Mouse (Mus musculus) liver, adult 2 months (tissue): ENCODE measurements around the gene Ak8. TPM values are rescaled to one million over a fixed set of nuclear protein-coding genes. Genes with fewer than 3 reads are reported as not detected.

ENCODE experiments used
- DNase-seq: peaks from one replicate; pipeline ENCODE4 v3.0.0-alpha.2; 2011; ENCODE audit warnings: low read depth, low spot score; ENCODE audit errors: extremely low read depth
- H3K27ac ChIP-seq: fragments of 200-500 bp; replicated peaks from 2 replicates; pipeline ENCODE4 v1.5.1; 2012; ENCODE audit warnings: low read depth, mild to moderate bottlenecking, control low read depth, inconsistent platforms, low read length; ENCODE audit not compliant: insufficient read depth
- H3K27me3 ChIP-seq: fragments of 200-500 bp; 2 replicates; pipeline ENCODE4 v1.6.1; 2012; ENCODE audit warnings: mild to moderate bottlenecking, moderate library complexity, low read length, inconsistent platforms; ENCODE audit not compliant: control insufficient read depth, insufficient read depth
- H3K36me3 ChIP-seq: fragments of 200-500 bp; 2 replicates; pipeline ENCODE4 v1.6.1; 2012; ENCODE audit warnings: low read length, inconsistent platforms; ENCODE audit not compliant: control insufficient read depth, insufficient read depth
- H3K4me1 ChIP-seq: fragments of 200-500 bp; 2 replicates; pipeline ENCODE4 v1.6.1; 2011; ENCODE audit warnings: low read length; ENCODE audit not compliant: control insufficient read depth, insufficient read depth
- H3K4me3 ChIP-seq: fragments of 200-500 bp; 2 replicates; pipeline ENCODE4 v1.5.1; 2011; ENCODE audit warnings: low read depth, mild to moderate bottlenecking, control low read depth, low read length, moderate library complexity; ENCODE audit not compliant: insufficient read depth
- H3K79me2 ChIP-seq: fragments of 200-500 bp; 2 replicates; pipeline ENCODE4 v1.6.1; 2012; ENCODE audit warnings: inconsistent platforms, mild to moderate bottlenecking, low read length, moderate library complexity; ENCODE audit not compliant: control insufficient read depth, insufficient read depth
- H3K9ac ChIP-seq: fragments of 200-500 bp; 2 replicates; pipeline ENCODE4 v1.6.1; 2012; ENCODE audit warnings: low read depth, mild to moderate bottlenecking, control low read depth, inconsistent platforms, low read length
- CTCF ChIP-seq: fragments of 200-500 bp; IDR thresholded peaks from 2 replicates; pipeline ENCODE4 v1.5.1; 2011; ENCODE audit warnings: low read depth, low read length, control low read depth
- POLR2A ChIP-seq: fragments of 200-500 bp; IDR thresholded peaks from 2 replicates; pipeline ENCODE4 v1.6.1; 2011; ENCODE audit warnings: low read length, control low read depth; ENCODE audit not compliant: insufficient read depth; ENCODE audit errors: extremely low read depth
- WGBS: fragments of 180-500 bp; shearing (Covaris S2); methylation state at CpG from one replicate; pipeline ENCODE4 v1.1.7; 2018; 5-methylcytosine and 5-hydroxymethylcytosine counted together
- polyA plus RNA-seq: library from polyadenylated mRNA; depleted of rRNA; stranded (reverse); fragments of >200 nt; gene quantifications from 2 replicates; pipeline ENCODE4 v1.2.3, GENCODE M21; 2012
- total RNA-seq: library from RNA; depleted of rRNA; stranded (reverse); fragments of >200 nt; gene quantifications from 2 replicates; pipeline ENCODE4 v1.2.3, GENCODE M21; 2014

Ak8 gene
- total and polyA plus RNA-seq, 2 experiments, result 0.09 TPM; not detected in 1

DNA sequence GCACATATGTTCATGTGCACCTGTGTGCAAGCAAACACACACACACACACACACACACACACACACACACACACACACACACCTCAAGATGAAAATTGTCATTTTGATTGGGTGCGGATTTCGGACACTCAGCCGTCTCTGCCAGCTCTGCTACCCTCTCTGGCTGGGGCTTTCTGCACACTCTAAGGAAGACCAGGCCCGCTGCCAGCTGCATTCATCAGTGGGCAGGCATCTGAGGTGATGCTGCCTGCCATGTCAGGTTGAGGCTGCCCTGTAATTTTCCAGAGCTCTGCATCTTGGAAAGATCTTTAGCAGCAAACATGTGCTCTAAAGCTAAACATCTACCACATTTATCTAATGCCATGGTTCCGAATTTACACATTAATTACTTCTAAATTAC, 37.1 kb downstream of the Ak8 start:
- WGBS, result 90% methylated on average over 5 of the region's 5 CpGs
- Histone ChIP-seq H3K4me3 (no peak overlapping the region), H3K9ac (no peak overlapping the region), H3K4me1 (no peaks in the 10 kb centered on the region), H3K27me3 (no peaks in the 10 kb centered on the region), H3K79me2 (no peaks in the 10 kb centered on the region), H3K36me3 (no peaks in the 10 kb centered on the region), H3K27ac (no peak overlapping the region)
- DNase-seq, result no peak
- TF ChIP-seq POLR2A, result no peak
- no peak for TF ChIP-seq CTCF

DNA sequence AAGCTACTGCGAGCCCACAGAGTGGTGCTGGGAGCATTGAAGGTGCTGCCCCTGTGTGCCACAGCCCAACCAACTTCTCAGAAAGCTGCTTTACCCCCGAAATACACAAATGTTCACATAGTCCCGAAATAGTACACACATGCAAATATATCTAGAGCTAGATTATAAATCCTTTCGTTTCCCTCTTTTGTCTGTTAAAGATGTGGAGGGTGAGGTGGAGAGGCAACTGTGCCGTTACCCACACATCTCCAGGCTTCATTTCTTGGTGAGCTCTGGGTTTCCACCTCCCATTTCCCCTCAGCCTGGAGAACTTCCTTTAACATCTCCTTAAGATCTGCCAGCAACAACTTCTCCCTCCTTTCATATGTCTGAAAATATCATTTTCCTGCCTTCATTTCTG, 40.2 kb downstream of the Ak8 start:
- no peaks in the 10 kb centered on the region for H3K36me3 ChIP-seq
- 81% methylated on average over 5 of the region's 5 CpGs for WGBS
- no peaks in the 10 kb centered on the region for H3K27me3 ChIP-seq
- H3K4me1 ChIP-seq, result no peaks in the 10 kb centered on the region
- no peak overlapping the region for H3K4me3 ChIP-seq
- no peak overlapping the region for H3K27ac ChIP-seq
- TF ChIP-seq CTCF (no peak), POLR2A (no peak)
- DNase-seq, result no peak
- H3K79me2 ChIP-seq, result no peaks in the 10 kb centered on the region
- no peak overlapping the region for H3K9ac ChIP-seq

DNA sequence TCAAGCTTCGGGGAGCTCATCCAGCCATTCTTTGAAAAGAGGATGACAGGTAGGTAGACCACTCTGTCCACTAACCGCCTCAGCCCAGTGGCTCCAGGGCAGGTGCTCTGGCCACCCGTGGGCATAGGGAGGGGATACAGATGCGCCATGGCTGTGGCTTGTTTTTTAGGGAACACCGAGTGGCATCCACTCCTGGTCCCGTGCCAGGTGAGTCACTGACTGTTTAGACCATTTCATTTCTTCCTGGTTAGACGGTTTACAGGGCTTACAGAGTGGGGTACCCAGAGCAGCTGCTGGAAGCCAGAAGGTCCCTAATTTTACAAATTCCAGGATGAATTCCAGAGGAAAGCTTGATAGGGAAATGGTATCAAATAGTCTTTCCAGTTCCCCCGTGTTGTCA, 42.7 kb downstream of the Ak8 start:
- Histone ChIP-seq H3K79me2 (no peaks in the 10 kb centered on the region), H3K4me1 (no peaks in the 10 kb centered on the region), H3K27me3 (no peaks in the 10 kb centered on the region), H3K4me3 (no peak overlapping the region), H3K36me3 (no peaks in the 10 kb centered on the region), H3K9ac (no peak overlapping the region), H3K27ac (no peak overlapping the region)
- DNase-seq, result no peak
- WGBS, result 74% methylated on average over 8 of the region's 8 CpGs
- TF ChIP-seq CTCF, result no peak
- no peak for TF ChIP-seq POLR2A

DNA sequence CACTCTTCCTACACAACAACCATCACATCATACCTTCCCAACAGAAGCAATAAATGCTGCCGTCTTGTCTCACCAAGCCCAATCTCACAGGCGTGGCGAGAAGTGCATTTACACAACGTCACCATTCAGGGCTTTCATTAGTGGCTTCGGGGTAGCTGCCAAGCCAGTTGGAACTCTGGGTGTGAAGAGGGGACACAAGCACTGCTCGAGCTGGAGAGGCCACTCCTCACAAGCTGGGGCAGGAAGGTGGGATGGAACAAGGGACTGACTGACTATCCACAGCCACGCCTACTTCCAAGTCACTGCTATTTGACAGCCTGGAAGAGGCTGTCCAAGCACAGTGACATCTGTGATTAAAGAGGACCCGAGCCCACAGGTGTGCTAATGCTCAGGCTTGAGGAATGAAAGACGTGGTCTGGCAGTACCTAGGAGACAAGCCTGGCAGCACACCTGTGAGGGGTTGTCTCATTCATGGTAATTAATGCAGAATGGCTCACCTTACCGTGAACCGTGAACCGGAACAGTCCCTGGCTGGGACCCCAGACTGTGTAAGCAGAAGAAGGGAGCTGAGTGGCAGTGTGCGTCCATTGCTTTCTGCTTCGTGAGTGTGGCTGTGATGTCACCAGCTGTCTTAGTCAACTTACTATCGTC, 46.8 kb downstream of the Ak8 start:
- H3K27me3 ChIP-seq, result no peaks in the 10 kb centered on the region
- 81% methylated on average over 15 of the region's 15 CpGs for WGBS
- DNase-seq, result no peak
- no peak overlapping the region for H3K9ac ChIP-seq
- no peaks in the 10 kb centered on the region for H3K79me2 ChIP-seq
- H3K27ac ChIP-seq, result no peak overlapping the region
- H3K4me3 ChIP-seq, result no peak overlapping the region
- H3K36me3 ChIP-seq, result no peaks in the 10 kb centered on the region
- H3K4me1 ChIP-seq, result no peaks in the 10 kb centered on the region
- no peak for TF ChIP-seq CTCF
- TF ChIP-seq POLR2A, result no peak

DNA sequence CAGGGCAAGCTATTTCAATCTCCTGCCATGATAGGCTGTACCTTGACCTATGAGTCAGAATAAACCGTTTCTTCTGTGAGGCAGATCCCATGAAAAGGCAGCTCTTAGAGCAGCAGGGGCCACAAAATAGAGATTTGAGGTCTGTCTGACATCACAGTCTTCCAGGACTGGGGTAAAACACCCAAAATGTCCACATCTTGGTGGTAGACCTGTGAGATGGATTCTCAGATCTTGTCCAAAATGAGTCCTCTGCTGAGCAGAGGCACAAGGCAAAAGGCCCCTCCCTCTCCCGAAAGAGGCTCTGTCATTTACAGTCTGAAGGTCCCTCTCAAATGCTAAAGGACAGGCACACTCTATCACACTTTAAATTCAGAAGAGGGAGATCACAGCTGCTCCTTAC, 47.7 kb downstream of the Ak8 start:
- Histone ChIP-seq H3K4me3 (no peak overlapping the region), H3K4me1 (no peaks in the 10 kb centered on the region), H3K27ac (no peak overlapping the region), H3K36me3 (no peaks in the 10 kb centered on the region), H3K27me3 (no peaks in the 10 kb centered on the region), H3K79me2 (no peaks in the 10 kb centered on the region), H3K9ac (no peak overlapping the region)
- TF ChIP-seq CTCF (no peak), POLR2A (no peak)
- DNase-seq, result no peak
- 63% methylated on average over 2 of the region's 2 CpGs for WGBS

DNA sequence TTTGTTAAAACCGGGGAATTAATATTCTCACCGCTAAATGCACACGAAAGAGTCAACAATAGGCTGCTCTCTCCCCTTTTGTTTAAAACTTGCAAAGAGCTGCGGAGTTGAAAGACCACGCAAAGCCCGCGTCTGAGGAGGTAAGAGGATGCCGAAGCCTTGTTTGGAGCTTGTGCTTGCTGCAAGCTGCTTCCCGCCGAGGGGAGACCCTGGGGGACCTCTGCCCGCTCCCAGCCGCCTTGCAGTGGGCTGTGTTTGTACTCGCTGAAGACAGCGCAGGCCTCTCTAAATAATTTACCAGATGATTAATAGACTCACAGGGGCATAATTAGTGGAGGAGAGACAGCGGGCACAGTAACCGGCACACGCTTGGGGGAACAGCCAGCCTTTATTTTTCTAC, 51.2 kb downstream of the Ak8 start:
- Histone ChIP-seq H3K4me1 (no peaks in the 10 kb centered on the region), H3K4me3 (no peak overlapping the region), H3K79me2 (no peaks in the 10 kb centered on the region), H3K36me3 (no peaks in the 10 kb centered on the region), H3K27ac (no peak overlapping the region), H3K27me3 (no peaks in the 10 kb centered on the region), H3K9ac (no peak overlapping the region)
- DNase-seq, result no peak
- WGBS, result 6% methylated on average over 17 of the region's 17 CpGs
- TF ChIP-seq POLR2A, result no peak
- no peak for TF ChIP-seq CTCF
